Mouse (Mus musculus) CD4-positive helper T cell, adult 2 months (primary cell): Measurements from ENCODE around the gene Togaram1.
A peak's percentile ranks its signal among the peaks of the same experiment; 100 is the strongest.

Experiments
- DNase-seq: peaks from one replicate; pipeline ENCODE4 v3.0.0-alpha.2; 2012; ENCODE audit warnings: low read depth, missing footprints, low spot score

Gene Togaram1

DNA sequence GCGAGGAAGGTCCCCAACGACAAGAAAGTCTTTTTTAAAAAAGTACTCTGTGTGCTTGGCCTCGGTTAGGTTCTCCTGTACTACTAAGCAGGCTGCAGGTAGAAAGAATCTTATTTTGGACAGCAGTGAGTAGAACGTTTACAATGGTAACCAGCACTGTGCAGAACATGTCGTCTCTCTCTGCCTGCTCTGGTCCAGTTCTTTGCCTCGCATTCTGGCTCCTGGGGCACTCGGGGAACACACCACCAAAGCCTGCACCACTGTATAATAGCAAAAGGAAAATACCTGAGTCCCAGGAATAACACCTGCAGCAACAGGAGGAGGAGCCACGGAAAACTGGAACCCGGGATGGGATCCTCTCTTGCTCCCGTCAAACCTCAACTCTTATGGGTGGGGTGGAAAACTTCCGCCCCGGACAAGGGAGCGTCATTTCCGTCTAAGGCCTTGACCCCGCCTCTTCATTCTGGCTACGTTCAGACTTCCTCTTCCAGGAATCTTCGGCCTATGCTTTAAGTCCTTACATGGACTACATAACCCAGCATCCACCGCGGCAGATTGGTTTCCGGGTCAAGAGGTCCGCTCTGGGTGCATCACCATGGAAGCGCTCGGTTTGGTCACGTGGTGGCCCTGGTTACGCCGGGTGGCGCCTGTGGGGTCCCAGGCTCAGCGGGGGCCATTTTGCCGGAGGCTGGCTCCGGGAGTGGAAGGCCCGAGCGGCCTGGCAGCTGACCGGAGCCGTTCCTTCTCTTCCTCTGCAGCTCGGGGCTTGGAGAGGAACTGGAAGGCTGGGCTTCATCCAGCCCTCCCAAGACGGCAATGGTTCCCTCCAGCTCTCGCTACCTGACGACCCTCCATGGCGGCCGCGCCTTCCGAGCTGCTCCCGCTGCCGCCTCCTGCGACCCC lies at the start of gene Togaram1, which contains the start of gene Klhl28:
Gene Togaram1 (plus strand): TSS at position 681 of the 903 bp plus-strand sequence.
Gene Klhl28 (minus strand): TSS at position 411 of the 903 bp plus-strand sequence.
- peak; percentile 99 for DNase-seq

GRCm38 (mm10) chr12:64916735-64917134 lies 48.9 kb upstream of the Togaram1 start:
- no peak for DNase-seq

DNA sequence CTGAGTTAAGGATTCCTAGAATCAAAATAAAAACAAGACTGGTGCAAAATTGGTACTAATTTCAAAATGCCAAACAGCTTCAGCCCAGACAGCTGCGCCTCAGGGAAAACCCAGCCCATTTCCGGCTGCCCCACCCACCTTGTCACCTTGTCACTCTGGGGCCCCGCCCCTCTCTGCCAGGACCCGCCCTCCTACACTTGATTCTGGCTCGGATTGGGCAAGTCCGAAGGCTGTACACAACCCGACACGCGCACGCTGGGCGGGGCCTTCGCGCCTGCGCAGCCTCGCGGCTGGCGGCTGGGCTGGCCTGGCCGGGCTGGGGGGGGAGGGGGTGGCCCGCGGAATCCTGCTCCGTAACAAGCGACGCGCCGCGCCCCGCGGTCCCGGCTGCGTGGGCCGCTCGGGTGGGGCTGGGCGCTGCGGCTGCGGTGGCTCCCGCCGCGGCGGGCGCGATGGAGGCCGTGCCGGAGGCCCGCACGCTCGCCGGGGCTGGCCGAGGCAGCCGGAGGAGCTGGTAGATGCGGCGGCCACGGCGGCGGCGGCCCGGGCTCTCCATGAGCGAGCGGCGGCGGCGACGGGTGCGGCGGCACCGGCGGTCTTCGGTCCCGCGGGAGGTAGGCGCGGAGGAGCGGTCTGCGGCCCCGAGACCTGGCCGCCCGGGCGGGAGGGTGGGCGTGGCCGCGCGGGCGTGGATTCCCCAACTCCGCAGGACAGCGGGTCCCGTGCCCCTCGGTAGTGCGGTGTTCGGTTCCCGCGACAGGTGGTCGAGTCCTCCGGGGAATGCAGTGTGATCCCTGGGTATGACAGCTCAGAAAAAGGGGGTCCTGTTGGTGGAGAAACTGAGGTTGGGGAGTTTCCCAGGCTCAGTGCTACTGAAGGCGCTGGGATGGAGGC lies 47.8 kb upstream of the Togaram1 start, which contains the start of gene Gm527:
Gene Gm527 (plus strand): TSS at position 329 of the 894 bp plus-strand sequence.
- DNase-seq = peak; percentile 97

DNA sequence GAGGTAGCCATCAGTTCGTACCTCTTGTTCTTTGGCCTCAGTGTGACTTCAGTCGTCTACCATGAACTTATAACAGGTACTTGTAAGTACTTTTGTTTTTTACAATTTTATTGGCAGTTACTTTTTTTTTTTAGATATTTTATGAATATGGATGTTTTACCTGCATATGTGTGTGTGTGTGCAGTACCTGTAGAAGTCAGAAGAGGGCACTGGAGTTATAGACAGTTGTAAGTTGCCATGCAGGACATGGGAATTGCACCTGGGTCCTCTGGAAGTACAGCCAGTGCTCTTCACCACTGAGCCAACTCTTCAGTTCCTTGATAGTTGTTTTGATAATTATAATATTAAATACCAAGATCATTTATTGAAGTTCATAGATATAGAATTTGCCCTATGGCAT lies 28.1 kb upstream of the Togaram1 start:
- DNase-seq = peak; percentile 24

GRCm38 (mm10) chr12:64964560-64964959 lies 1.0 kb upstream of the Togaram1 start:
- no peak for DNase-seq

DNA sequence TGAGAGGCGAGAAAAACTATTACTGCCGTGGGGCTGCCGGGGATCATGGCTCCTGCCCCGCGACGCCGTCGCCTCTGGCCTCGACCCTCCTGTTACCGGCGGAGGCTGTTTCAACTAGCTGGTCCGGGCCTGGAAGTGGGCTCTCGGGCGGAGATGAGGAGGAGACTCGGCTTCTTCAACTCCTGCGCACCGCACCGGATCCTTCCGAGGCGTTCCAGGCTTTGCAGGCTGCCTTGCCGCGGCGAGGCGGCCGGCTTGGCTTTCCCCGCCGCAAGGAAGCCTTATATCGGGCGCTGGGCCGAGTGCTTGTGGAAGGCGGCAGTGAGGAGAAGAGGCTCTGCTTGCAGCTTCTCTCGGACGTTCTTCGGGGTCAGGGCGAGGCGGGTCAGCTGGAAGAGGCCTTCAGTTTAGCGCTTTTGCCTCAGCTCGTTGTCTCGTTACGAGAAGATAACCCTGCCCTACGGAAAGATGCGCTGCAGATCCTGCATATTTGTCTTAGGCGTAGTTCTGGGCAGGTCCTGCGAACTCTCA lies 562 bp downstream of the Togaram1 start:
- peak; percentile 72 for DNase-seq

DNA sequence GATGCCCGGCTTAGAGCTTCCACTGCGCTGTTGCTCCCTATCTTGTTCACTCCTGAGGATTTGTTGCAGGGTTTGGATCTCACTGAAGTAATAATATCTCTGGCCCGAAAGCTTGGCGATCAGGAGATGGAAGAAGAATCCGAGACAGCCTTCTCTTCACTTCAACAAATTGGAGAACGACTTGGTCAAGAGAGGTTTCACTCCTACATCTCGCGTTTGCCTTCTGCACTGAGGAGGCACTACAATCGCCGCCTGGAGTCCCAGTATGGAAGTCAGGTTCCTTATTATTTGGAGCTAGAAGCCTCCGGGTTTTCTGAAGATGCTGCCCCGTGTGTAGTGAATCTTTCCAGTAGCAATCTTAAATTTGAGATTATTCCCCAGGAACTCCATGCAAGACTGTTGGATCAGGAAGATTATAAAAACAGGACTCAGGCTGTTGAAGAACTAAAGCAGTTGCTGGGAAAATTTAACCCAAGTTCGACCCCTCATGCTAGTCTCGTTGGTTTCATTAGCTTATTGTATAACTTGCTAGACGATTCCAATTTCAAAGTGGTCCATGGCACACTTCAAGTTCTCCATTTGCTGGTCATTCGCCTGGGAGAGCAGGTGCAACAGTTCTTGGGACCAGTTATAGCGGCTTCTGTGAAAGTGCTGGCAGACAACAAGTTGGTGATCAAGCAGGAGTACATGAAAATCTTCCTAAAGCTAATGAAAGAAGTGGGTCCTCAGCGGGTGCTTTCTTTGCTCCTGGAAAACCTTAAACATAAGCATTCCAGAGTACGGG lies 1.2 kb downstream of the Togaram1 start:
- peak; percentile 34 for DNase-seq

- DNase-seq = peak; percentile 28
These were observed 1.9 kb downstream of the Togaram1 start for GRCm38 (mm10) chr12:64967470-64967869.

DNA sequence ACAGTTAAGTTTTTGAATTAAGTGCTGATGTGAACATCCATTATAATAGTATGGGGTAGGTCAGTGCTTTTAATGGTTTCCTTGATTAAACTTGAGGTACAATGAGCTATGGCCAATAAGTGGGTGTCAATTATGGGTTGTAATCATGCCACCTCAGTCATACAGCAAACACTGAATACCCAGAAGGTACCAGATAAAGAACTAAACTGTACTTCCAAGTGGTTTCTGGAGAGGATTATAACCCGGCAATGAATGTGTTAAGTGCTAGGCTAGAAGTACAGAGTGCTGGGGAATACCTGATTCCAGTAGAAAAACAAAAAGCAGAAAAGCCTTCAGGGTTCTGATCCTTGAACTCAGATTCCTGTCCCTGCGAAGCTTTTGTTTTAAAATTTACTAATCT lies 2.5 kb downstream of the Togaram1 start:
- DNase-seq = no peak

DNA sequence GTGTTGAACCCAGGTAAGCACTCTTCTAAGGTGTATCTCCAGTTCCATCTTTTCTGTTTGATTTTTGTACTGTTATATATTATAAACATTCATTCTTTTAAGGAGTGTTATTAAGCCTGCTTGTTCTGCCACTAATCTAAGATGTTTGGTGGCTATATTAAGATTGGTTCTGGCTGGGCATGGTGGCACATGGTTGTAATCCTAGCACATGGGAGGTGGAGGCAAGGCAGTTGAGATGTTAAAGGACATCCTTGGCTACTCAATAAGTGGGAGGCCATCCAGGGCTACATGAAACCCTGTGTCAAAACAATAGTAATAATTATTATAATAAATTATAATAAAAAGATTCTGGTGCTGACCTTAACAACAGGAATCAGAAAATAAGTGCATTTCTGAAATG lies 5.8 kb downstream of the Togaram1 start:
- no peak for DNase-seq

- no peak for DNase-seq
These were observed 6.5 kb downstream of the Togaram1 start for GRCm38 (mm10) chr12:64972063-64972462.

DNA sequence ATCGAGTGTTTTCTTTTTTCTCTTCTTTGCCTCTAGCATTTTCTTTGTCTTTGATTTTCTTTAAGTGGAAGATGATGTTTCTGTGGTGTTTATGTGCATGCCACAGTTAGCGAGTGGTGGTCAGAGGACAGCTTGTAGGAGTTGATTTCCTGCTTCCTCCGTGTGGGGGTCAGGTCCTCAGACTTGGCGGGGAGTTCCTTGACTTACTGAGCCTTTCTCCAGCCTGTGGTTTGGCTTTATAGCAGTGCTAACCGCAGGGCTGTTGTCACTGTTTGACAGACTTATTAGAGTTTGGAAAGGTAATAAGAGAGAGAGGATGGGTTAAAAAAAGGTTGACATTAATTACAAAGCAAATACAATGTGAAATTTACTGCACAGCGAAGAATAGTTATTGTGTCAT lies 10.0 kb downstream of the Togaram1 start:
- peak; percentile 36 for DNase-seq

DNA sequence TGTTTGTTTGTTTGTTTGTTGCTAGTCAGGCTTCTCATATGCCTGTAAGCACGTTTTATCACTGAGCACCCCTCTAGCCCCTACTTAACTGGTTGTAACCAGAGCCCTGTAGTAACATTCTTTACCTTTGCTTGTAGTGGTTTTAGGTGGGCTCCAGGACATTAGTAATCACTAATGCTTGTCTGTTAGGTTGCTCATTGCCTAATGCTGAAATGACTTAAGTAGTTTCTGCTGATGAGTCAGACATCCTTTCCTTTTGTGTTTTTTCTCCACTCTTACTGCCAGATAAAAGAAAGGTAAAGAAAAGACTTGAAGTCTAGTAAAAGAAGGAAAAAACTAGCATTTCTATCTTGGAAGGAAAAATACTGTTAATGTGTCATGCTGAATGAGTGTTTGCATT lies 10.6 kb downstream of the Togaram1 start:
- no peak for DNase-seq

DNA sequence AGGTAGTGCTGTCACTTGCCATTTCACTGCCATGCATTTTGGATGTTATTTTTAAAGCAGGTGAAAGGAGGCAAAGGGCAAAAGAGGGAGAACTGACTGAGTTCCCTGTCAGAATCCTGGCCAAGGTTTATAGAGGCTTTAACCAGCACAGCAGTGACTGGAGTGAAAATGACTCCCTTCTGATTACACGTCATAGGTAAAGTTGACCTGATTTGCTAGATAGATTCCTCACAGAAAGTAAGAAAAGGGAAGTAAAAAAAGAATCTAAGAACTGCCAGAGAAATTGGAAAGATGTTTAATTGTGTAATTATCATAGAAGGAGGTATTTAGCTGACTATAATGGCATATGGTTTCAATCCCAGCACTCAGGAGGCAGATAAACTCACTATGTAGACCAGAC lies 11.9 kb downstream of the Togaram1 start:
- no peak for DNase-seq

- DNase-seq = no peak
These were observed 42.1 kb downstream of the Togaram1 start for GRCm38 (mm10) chr12:65007725-65008124.

DNA sequence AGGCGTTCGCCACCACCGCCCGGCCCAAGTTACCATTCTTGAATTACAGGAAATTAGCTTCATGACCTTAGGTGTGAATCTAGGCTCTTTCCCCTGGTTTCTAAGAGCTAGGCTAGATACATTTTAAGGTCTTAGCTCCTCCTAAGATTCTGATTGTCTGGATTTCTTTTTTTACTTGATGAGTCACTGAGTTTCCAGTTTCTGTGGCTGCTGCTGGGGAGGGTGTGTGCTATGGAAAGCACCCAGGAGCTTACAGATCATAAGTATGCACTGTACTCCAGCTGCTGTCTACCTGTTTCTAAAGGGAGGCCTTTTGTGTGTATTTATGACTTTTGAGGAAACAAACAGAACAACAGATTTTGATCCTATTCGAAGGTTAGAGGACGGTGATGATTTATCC lies 57.2 kb downstream of the Togaram1 start:
- DNase-seq = no peak

GRCm38 (mm10) chr12:65035839-65036189 lies 70.2 kb downstream of the Togaram1 start:
- no peak for DNase-seq

- DNase-seq = peak; percentile 94
These were observed 70.7 kb downstream of the Togaram1 start, which contains the start of gene Prpf39 for GRCm38 (mm10) chr12:65036190-65036870. Gene Prpf39 (plus strand): TSS chr12:65036333.

DNA sequence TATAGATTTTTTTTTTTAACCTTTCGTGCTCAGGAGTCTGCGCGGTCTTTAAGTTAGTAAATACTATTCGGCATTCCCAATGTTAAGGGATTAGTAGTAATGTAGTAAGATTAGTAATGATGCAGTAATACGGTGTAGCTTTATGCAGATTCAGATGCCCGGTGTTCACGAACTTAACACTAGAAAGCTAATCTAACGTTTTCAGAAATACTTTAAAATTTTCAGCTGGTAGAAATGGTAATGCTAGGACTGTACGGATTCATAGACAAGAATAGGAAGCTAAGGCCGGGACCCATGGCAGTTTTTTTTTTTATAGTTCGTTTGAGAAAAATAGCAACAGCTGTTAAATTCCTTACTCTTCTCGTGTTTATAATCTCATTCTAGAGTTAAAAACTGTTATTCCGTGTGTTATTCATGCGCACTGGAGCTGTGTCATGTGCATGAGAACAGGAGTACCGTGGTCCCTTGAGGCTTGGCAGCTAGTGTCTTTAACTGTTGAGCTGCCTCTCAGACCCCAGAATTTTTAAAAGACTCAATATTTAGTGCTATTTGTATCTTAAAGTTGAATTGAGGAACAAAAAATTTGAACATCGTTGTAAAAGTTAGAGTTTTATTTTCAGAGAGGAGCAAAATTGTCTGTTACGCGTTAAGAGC lies 71.4 kb downstream of the Togaram1 start:
- DNase-seq = peak; percentile 21

DNA sequence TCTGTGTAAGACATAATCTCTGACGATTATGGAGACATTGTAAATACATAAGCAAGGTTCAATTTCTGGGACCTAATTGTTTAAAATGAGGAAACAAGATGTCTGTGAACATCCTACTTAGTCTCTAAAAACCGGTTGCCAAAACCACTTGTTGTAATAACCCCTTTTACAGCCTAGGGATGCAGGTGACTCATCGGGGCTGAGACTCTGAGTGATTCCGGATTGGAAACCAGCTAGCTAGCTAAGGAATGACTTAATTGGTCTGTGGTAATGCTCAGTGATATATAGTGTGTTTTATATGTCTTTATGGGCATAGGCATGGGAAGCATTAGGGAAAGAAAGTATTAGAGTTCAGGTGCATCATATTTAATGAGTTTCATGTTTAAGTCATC lies 71.9 kb downstream of the Togaram1 start:
- DNase-seq = peak; percentile 25
